Mouse (Mus musculus): ENCODE measurements around the gene Mfap1b. TPM values are rescaled to one million over a fixed set of nuclear protein-coding genes. Genes with fewer than 3 reads are reported as not detected.
"Not testable (repeated sequence)": the region's sequence is repeated elsewhere in the genome, so short reads cannot be mapped to it uniquely, and the experiment has no call there.

The Mfap1b gene
- polyA plus RNA-seq, 1 experiment: 2.4 TPM

GRCm38 (mm10) chr2:121475306-121475705 is 1.4 kb upstream of the Mfap1b start:
- DNase-seq (ENCODE audit: low read depth, low spot score): not testable (repeated sequence)
- 94% methylated on average over 2 of the region's 2 CpGs for WGBS

DNA sequence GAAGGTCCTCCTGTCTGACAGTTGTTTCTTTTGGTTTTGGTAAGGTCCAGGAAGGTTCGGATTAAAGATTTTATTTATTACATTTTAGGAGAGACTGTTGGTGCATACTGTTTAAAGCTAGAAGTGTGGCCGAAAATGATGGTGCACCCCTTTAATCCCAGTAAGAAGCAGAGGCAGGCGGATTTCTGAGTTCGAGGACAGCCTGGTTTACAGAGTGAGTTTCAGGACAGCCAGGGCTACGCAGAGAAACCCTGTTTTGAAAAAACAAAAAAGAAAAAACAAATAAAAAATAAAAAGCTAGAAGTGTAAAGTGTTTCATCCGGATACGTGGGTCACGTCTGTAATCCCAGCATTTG is 291 bp upstream of the Mfap1b start:
- no peak for DNase-seq (ENCODE audit: low read depth, low spot score)
- 25% methylated on average over 8 of the region's 8 CpGs for WGBS

DNA sequence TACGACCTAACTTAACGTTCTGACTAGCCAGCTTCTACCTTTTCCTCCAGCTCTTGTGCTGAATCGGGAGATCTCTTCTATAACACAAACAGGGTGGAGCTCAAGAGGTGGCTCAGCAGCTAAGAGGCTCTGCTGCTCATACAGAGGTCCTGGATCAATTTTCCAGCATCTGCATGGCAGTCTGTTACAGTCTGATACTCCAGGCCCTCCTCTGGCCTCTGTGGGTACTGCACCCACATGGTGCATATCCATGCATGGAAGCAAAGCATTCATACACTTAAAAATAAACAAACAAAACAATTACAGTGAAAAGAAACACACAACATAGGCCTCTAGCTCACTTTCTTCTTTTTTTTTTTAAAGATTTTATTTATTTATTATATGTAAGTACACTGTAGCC is 1.1 kb downstream of the Mfap1b start:
- not testable (repeated sequence) for DNase-seq (ENCODE audit: low read depth, low spot score)
- WGBS: 83% methylated on average over 3 of the region's 3 CpGs

GRCm38 (mm10) chr2:121468982-121469381 is 4.9 kb downstream of the Mfap1b start:
- WGBS: 61% methylated on average over 2 of the region's 6 CpGs

DNA sequence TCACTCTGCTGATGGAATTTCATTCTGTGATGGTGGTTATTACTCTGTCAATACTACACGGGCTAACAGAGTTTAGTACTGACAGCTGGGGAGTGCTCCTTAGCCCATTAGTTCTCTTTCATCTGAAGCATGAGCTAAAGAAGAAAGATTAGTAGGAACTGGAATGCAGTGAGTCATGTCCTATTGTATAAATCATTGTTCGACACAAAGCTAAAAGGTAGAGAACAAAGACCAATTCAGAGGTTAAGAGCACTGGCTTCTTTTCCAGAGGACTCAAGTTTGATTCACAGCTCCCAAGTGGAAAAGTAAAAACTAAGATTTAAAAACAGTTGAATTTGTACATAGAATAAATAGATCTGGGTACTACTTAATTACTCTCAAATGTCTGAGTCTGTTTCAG is 13.8 kb downstream of the Mfap1b start:
- DNase-seq (ENCODE audit: low read depth, low spot score): no peak
- WGBS: 50% methylated on average over 2 of the region's 2 CpGs

More at GRCm38 (mm10) chr2:121468982-121469381, 4.9 kb downstream of the Mfap1b start:
- not testable (repeated sequence) for DNase-seq (ENCODE audit: low read depth, low spot score)

DNA sequence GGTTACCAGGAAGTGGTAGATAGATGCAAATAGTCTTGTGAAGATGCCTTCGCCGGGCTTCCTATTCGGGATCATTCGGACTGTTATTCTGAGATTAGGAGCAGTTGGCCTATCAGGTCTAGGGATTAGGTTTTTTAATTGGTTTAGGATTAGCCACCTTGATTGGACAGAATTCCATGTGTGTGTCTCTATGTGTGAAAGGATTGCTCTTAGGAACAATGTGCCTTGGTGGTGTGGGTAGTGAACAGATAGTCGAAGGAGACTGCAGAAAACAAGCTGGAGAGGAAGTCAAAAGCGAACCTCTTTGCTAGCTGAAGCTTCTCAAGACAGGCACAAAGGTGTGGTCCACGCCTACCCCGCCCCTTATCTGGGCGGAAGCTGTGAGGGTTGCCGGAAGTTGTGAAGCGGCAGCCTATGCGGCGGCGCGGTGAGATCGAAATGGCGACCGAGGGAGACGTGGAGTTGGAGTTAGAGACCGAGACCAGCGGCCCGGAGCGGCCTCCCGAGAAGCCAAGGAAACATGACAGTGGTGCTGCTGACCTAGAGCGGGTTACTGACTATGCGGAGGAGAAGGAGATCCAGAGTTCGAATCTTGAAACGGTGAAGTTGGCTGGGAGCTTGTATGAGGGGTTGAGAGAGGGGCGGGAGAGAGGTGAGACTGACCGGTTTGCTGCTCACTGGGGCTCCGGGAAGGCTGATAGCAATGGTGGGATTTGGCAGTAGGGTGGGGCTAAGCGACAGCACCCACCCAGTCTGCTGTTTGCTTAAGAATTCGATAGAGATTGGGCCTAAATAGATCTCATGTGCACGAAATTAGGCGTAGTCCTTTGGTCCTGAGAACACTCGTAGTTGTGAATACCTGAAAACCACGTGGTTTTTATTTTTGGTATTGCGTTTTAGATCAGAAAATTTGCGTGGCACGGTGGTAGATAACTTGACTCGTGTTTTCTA is 16.9 kb downstream of the Mfap1b start, which contains the start of gene Serinc4:
Gene Serinc4 (minus strand): TSS at position 90 of the 951 bp plus-strand sequence.
- peak; percentile 74 for DNase-seq (ENCODE audit: low read depth, low spot score)
- WGBS: 3% methylated on average over 41 of the region's 41 CpGs

DNA sequence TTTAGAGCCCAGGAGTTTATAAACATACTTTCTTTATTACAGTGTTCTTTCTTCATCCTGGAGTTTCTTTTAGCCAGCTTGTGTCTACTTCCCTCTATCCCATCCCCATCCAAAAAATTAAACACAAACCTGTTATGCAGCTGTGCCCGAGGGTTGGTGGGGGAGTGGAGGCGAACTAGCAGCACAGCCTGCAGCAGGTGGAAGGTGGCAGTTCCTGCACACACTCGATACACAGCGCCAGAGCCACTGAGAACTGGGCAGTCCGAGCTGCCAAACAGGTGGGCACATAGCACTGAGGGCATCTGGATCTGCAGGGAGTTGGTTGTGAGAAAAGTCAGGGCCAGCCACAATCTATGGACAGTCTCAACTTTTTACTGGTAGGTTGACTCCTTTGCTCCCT is 18.3 kb downstream of the Mfap1b start:
- 70% methylated on average over 5 of the region's 5 CpGs for WGBS
- no peak for DNase-seq (ENCODE audit: low read depth, low spot score)

DNA sequence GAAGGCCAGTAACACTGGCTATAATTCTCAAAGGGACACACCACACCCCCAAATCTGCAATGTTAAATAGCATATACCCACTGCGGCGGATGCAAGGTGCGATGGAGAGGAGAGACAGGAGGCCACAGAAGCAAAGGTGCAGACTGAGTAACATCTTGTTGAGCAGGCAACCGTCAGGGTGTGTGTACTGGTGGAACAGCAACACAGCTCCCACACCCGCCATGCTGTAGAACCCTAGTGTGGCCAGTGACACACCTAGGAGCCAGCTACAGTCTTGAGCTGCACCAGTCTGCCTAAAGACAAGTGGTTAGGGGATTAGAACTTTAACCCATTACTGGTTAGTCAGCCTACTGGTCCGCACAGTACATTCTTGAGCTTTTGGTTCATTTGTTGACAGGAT is 19.9 kb downstream of the Mfap1b start:
- WGBS: 86% methylated on average over 6 of the region's 6 CpGs
- no peak for DNase-seq (ENCODE audit: low read depth, low spot score)

- WGBS: 52% methylated on average over 4 of the region's 4 CpGs
- DNase-seq (ENCODE audit: low read depth, low spot score): no peak
Observed at GRCm38 (mm10) chr2:121452990-121453389, 20.9 kb downstream of the Mfap1b start, which contains the start of gene Hypk. Gene Hypk, plus strand, starts transcription at chr2:121453290.

- DNase-seq (ENCODE audit: low read depth, low spot score): no peak
- 81% methylated on average over 4 of the region's 4 CpGs for WGBS
Observed at GRCm38 (mm10) chr2:121452361-121452760, 21.5 kb downstream of the Mfap1b start.

DNA sequence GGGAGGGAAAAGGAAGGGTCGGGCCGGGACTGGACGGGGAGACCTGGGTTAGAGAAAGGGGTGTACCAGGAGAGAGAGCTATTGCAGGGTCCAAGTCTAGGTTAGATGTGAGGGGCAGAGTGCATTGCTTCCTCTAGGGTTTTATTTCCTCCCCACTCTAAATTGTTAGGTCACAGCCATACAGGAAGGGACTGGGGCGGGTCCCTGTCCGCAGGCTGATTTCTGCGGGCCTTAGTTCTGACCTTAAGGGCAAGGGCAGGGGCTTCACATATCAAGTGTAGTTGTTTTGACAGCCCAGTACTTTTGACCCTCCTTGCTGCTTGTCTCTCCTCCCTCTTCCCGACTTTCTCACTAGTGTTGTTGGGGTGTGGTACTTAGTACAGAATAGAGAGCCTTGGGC is 23.8 kb downstream of the Mfap1b start:
- 2% methylated on average over 7 of the region's 7 CpGs for WGBS
- no peak for DNase-seq (ENCODE audit: low read depth, low spot score)

- WGBS: 1% methylated on average over 54 of the region's 54 CpGs
- DNase-seq (ENCODE audit: low read depth, low spot score): no peak
Observed at GRCm38 (mm10) chr2:121449545-121450011, 24.3 kb downstream of the Mfap1b start.

- WGBS: under 1% methylated on average over 72 of the region's 74 CpGs
Observed at GRCm38 (mm10) chr2:121448739-121449535, 24.9 kb downstream of the Mfap1b start, which contains the start of gene Serf2. Gene Serf2, plus strand, starts transcription at chr2:121449195.

GRCm38 (mm10) chr2:121448136-121448535 is 25.7 kb downstream of the Mfap1b start:
- WGBS: 9% methylated on average over 9 of the region's 9 CpGs

More at GRCm38 (mm10) chr2:121448739-121449535, 24.9 kb downstream of the Mfap1b start, which contains the start of gene Serf2:
- peak; percentile 96 for DNase-seq (ENCODE audit: low read depth, low spot score)

DNA sequence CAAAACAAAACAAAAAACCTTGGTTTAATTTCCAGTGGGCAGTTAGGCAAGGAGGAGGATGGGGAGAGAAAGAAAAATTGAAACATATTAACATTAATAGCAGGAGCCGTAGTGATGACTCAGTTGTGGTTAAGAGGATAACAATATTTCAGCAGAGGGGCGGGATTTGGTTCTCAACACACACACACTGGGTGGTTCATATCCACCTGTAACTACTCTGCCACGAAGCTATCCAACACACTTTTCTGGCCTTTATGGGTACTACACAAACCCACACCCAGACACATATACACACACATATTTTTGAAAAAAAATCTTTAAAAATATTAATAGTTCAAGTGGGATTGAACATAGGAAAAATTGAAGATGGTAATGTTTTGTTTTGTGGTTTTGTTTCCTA is 26.9 kb downstream of the Mfap1b start:
- 66% methylated on average over 3 of the region's 3 CpGs for WGBS
- no peak for DNase-seq (ENCODE audit: low read depth, low spot score)

More at GRCm38 (mm10) chr2:121448136-121448535, 25.7 kb downstream of the Mfap1b start:
- DNase-seq (ENCODE audit: low read depth, low spot score): no peak

DNA sequence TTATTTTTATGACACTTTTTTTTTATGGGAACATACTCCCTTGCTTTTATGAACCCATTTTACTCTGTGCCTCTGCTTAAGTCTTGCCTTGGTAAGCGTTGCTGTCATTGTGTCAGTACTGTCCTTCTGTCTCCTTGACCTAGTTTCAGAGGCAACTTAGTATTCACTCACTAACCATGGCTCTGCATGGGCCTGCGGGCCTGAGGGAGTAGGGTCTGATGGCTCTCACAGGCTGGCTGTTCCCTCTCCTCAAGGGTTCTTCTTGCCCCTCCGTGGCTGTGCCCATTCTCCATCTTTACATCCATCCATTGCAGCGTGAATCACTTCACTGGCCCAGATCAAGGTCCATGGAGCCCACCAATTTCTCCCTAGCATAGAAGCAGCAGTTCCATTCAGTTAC is 27.4 kb downstream of the Mfap1b start:
- whole genome bisulfite sequencing: 65% methylated on average over 4 of the region's 4 CpGs
- no peak for DNase-seq (ENCODE audit: low read depth, low spot score)

GRCm38 (mm10) chr2:121445117-121445516 is 28.8 kb downstream of the Mfap1b start:
- no peak for DNase-seq (ENCODE audit: low read depth, low spot score)

DNA sequence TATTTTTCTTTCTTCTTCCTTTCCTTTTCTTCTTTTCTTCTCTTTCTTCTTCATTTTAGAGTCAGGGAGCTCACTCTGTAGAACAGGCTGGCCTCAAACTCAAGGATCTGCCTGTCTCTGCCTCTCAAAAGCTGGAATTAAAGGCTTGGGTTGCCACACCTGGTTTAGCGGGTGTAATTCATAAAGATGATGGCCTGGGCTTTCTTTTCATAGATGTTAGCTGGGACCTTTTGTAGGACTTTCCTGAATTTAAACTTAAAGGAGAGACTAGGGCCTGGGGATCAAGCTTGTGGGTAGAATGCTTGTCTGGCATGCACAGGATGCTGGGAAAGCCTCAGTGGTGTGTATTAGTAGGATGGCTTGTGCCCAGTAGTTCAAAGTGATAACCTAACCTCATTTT is 29.7 kb downstream of the Mfap1b start, which contains the start of gene Ell3:
Gene Ell3 (minus strand): TSS at position 101 of the 400 bp plus-strand sequence.
- DNase-seq (ENCODE audit: low read depth, low spot score): no peak
- 87% methylated on average over 1 of the region's 1 CpGs for WGBS

More at GRCm38 (mm10) chr2:121445117-121445516, 28.8 kb downstream of the Mfap1b start:
- 81% methylated on average over 3 of the region's 3 CpGs for WGBS

GRCm38 (mm10) chr2:121443068-121443349 is 30.9 kb downstream of the Mfap1b start:
- 5% methylated on average over 8 of the region's 8 CpGs for WGBS
- DNase-seq (ENCODE audit: low read depth, low spot score): no peak

All from large intestine, adult 2 months (tissue).